Mouse (Mus musculus) bone marrow macrophage, adult 2 months (primary cell): ENCODE data around the gene Tns3.

Experiments
- CTCF ChIP-seq: IDR thresholded peaks from 2 replicates; pipeline ENCODE4 v1.5.1; 2012; ENCODE audit warnings: low read depth, mild to moderate bottlenecking, low read length, moderate library complexity
- POLR2A ChIP-seq: IDR thresholded peaks from 2 replicates; pipeline ENCODE4 v1.6.1; 2012; ENCODE audit warnings: mild to moderate bottlenecking, low read depth, low read length, borderline replicate concordance

GRCm38 (mm10) chr11:8495036-8495435, 169.3 kb downstream of the Tns3 start:
- TF ChIP-seq POLR2A, result no peak
- no peak for TF ChIP-seq CTCF
